Mouse (Mus musculus): ENCODE results near the gene Hnrnpa2b1. TPM values are rescaled to one million over a fixed set of nuclear protein-coding genes. Genes with fewer than 3 reads are reported as not detected.

Hnrnpa2b1 gene
- total RNA-seq, 4 experiments from 2014 or later, result 250 to 326 (median 277) TPM

GRCm38 (mm10) chr6:51417306-51417936 lies 52.3 kb downstream of the Hnrnpa2b1 start:
- DNase-seq (ENCODE audit: low spot score in 2 of 2), result no peak

GRCm38 (mm10) chr6:51416433-51416832 lies 53.3 kb downstream of the Hnrnpa2b1 start:
- DNase-seq (ENCODE audit: low spot score in 2 of 2), result no peak

Other genes starting within 250 kb of the Hnrnpa2b1 start
- gene Nfe2l3, start 37.2 kb downstream of the Hnrnpa2b1 start, total RNA-seq (2022), result not detected
- gene Cbx3, start 466 bp upstream of the Hnrnpa2b1 start, total RNA-seq (2022), result 10 to 100 TPM; 42.8 to 52.3 (median 46.3) TPM
- gene Snx10, start 54.0 kb upstream of the Hnrnpa2b1 start, total RNA-seq (2022), result 10 to 100 TPM in 1 of 4 experiments, 1 to 10 TPM in 3; 6.1 to 11.6 (median 7.5) TPM

Measured in gastrocnemius, adult 8-10 months (tissue).